Mouse (Mus musculus): ENCODE measurements around the gene Lrch4.
"Not testable (repeated sequence)": the region's sequence is repeated elsewhere in the genome, so short reads cannot be mapped to it uniquely, and the experiment has no call there.

Gene Lrch4

GRCm38 (mm10) chr5:137613076-137613475 is 15.8 kb upstream of the Lrch4 start:
- no peak for DNase-seq (ENCODE audit: low spot score)

- DNase-seq (ENCODE audit: low spot score) = no peak
Measured at GRCm38 (mm10) chr5:137613550-137613949, 15.4 kb upstream of the Lrch4 start, which contains the start of gene Pcolce. TSS of gene Pcolce (minus strand) at chr5:137613784.

- DNase-seq (ENCODE audit: low spot score) = not testable (repeated sequence)
Measured at GRCm38 (mm10) chr5:137614921-137615320, 14.0 kb upstream of the Lrch4 start.

- DNase-seq (ENCODE audit: low spot score) = no peak
Measured at GRCm38 (mm10) chr5:137615347-137615746, 13.6 kb upstream of the Lrch4 start.

GRCm38 (mm10) chr5:137623937-137624530 is 4.9 kb upstream of the Lrch4 start:
- no peak for DNase-seq (ENCODE audit: low spot score)

GRCm38 (mm10) chr5:137627991-137628390 is 930 bp upstream of the Lrch4 start:
- DNase-seq (ENCODE audit: low spot score) = no peak

GRCm38 (mm10) chr5:137629306-137629721 is 393 bp downstream of the Lrch4 start:
- no peak for DNase-seq (ENCODE audit: low spot score)

- no peak for DNase-seq (ENCODE audit: low spot score)
Measured at GRCm38 (mm10) chr5:137629906-137630545, 1.1 kb downstream of the Lrch4 start.

GRCm38 (mm10) chr5:137630602-137631001 is 1.7 kb downstream of the Lrch4 start:
- DNase-seq (ENCODE audit: low spot score) = no peak

- no peak for DNase-seq (ENCODE audit: low spot score)
Measured at GRCm38 (mm10) chr5:137631171-137631570, 2.2 kb downstream of the Lrch4 start.

- DNase-seq (ENCODE audit: low spot score) = no peak
Measured at GRCm38 (mm10) chr5:137631591-137631990, 2.7 kb downstream of the Lrch4 start.

- no peak for DNase-seq (ENCODE audit: low spot score)
Measured at GRCm38 (mm10) chr5:137633397-137634084, 4.6 kb downstream of the Lrch4 start.

- no peak for DNase-seq (ENCODE audit: low spot score)
Measured at GRCm38 (mm10) chr5:137639472-137639871, 10.6 kb downstream of the Lrch4 start.

GRCm38 (mm10) chr5:137641054-137641453 is 12.1 kb downstream of the Lrch4 start, which contains the start of gene Sap25:
TSS of gene Sap25 (plus strand) at chr5:137641334.
- DNase-seq (ENCODE audit: low spot score) = no peak

GRCm38 (mm10) chr5:137642886-137643285 is 14.0 kb downstream of the Lrch4 start:
- no peak for DNase-seq (ENCODE audit: low spot score)

- DNase-seq (ENCODE audit: low spot score) = no peak
Measured at GRCm38 (mm10) chr5:137644484-137644883, 15.6 kb downstream of the Lrch4 start.

- DNase-seq (ENCODE audit: low spot score) = no peak
Measured at GRCm38 (mm10) chr5:137645091-137645651, 16.2 kb downstream of the Lrch4 start.

GRCm38 (mm10) chr5:137645652-137646091 is 16.8 kb downstream of the Lrch4 start, which contains the start of gene Irs3:
TSS of gene Irs3 (minus strand) at chr5:137645714.
- DNase-seq (ENCODE audit: low spot score) = no peak

- no peak for DNase-seq (ENCODE audit: low spot score)
Measured at GRCm38 (mm10) chr5:137647827-137648601, 19.1 kb downstream of the Lrch4 start.

GRCm38 (mm10) chr5:137649251-137649650 is 20.3 kb downstream of the Lrch4 start:
- DNase-seq (ENCODE audit: low spot score) = no peak

- no peak for DNase-seq (ENCODE audit: low spot score)
Measured at GRCm38 (mm10) chr5:137649669-137650571, 21.0 kb downstream of the Lrch4 start.

All from left cerebral cortex, adult 11 months (tissue).